Mouse (Mus musculus) C2C12 (cell line): ENCODE measurements around the gene Tmem109.

ENCODE experiments used
- CEBPB ChIP-seq: IDR thresholded peaks from one replicate; pipeline ENCODE4 v1.6.1; 2011; ENCODE audit warnings: low read depth, mild to moderate bottlenecking, control low read depth, moderate library complexity
- CTCF ChIP-seq: IDR thresholded peaks from one replicate; pipeline ENCODE4 v1.5.1; 2011; ENCODE audit not compliant: control insufficient read depth, insufficient read depth, insufficient read length
- FOSL1 ChIP-seq: IDR thresholded peaks from one replicate; pipeline ENCODE4 v1.8.0; 2011; ENCODE audit warnings: mild to moderate bottlenecking, low read length; ENCODE audit not compliant: poor library complexity, insufficient read depth, severe bottlenecking
- MAX ChIP-seq: IDR thresholded peaks from one replicate; pipeline ENCODE4 v1.6.1; 2011; ENCODE audit warnings: mild to moderate bottlenecking, control low read depth
- MYOD1 ChIP-seq: IDR thresholded peaks from one replicate; pipeline ENCODE4 v1.6.1; 2011; ENCODE audit warnings: low read depth; ENCODE audit not compliant: control insufficient read depth, insufficient read length
- MYOG ChIP-seq: IDR thresholded peaks from one replicate; pipeline ENCODE4 v1.6.1; 2011; ENCODE audit not compliant: control insufficient read depth, insufficient read length; ENCODE audit errors: extremely low read depth
- USF1 ChIP-seq: IDR thresholded peaks from one replicate; pipeline ENCODE4 v1.6.1; 2011; ENCODE audit warnings: low read depth, mild to moderate bottlenecking, control low read depth, moderate library complexity

DNA sequence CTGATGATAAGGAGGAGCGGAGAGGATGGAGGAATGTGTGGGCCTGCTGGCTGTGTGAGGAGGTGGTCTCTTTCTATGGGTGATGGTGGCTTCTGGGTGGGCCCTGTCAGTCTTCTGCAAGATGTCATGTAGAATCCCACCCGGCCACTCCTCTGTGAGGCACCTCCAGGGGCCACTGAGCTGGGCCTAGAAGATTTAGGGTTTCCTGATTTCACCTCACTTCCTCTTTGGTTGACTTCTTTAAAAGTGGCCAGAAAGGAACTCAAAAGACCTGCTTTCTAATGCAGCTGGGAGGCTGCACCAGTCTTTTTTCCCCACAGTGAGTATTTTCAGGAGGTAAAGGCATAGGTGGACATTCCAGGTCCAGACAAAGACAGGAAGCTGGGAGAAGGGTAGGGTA lies 48.8 kb upstream of the Tmem109 start:
- TF ChIP-seq CTCF (no peak), CEBPB (no peak), USF1 (no peak), MAX (no peak), FOSL1 (no peak), MYOG (no peak), MYOD1 (no peak)
